Mouse (Mus musculus): ENCODE measurements around the gene Morn3. TPM values are rescaled to one million over a fixed set of nuclear protein-coding genes. Genes with fewer than 3 reads are reported as not detected.

Gene Morn3
- polyA plus RNA-seq, 2 experiments: not detected

GRCm38 (mm10) chr5:122986091-122986493, 60.7 kb downstream of the Morn3 start:
- TF ChIP-seq EP300 (IDR thresholded peaks at IDR 0.05; ENCODE audit: low read depth): no peak
- Histone ChIP-seq H3K9me3 (ENCODE audit: control insufficient read depth, low read length) (no peaks in the 10 kb centered on the region), H3K4me1 (replicated peaks; ENCODE audit: control insufficient read depth in 2 of 2, insufficient read depth in 2 of 2, low read length in 1 of 2) (peaks cover 10 to 18% of the 10 kb centered on the region in 2 experiments), H3K27ac (no peak overlapping the region), H3K36me3 (replicated peaks; ENCODE audit: control insufficient read depth, insufficient read depth, low read depth) (no peaks in the 10 kb centered on the region), H3K27me3 (ENCODE audit: control insufficient read depth, insufficient read depth, low read length) (peaks cover 13% of the 10 kb centered on the region), H3K9ac (replicated peaks) (no peak overlapping the region), H3K4me3 (ENCODE audit: insufficient read depth in 1 of 2, low read depth in 2 of 2, low read length in 2 of 2) (no peak overlapping the region), H3K4me2 (ENCODE audit: low read depth) (no peak overlapping the region)
- 60% methylated on average over 8 of the region's 8 CpGs for WGBS (ENCODE audit: insufficient replicate concordance)
- ATAC-seq (ENCODE audit: insufficient read depth) (no peak), DNase-seq (ENCODE audit: low read depth in 3 of 3, low spot score in 3 of 3) (no peak)

Other genes starting within 250 kb of the Morn3 start
- gene Anapc5, start 225.7 kb downstream of the Morn3 start, polyA plus RNA-seq (2012; rRNA removed): 135 and 156 TPM in 2 replicates
- 219 and 229 TPM in 2 replicates for gene Anapc5, start 225.7 kb downstream of the Morn3 start, polyA plus RNA-seq (2014; fragmentation: Nextera tagmentation; extraction: Ambion mirVana)
- 5.4 and 6.6 TPM in 2 replicates for gene Rnf34, start 197.0 kb downstream of the Morn3 start, polyA plus RNA-seq (2012; rRNA removed)
- gene Rnf34, start 197.0 kb downstream of the Morn3 start, polyA plus RNA-seq (2014; fragmentation: Nextera tagmentation; extraction: Ambion mirVana): 12.2 and 13.2 TPM in 2 replicates
- 8.1 and 10.0 TPM in 2 replicates for gene Kdm2b, start 57.2 kb downstream of the Morn3 start, polyA plus RNA-seq (2012; rRNA removed)
- gene Kdm2b, start 57.2 kb downstream of the Morn3 start, polyA plus RNA-seq (2014; fragmentation: Nextera tagmentation; extraction: Ambion mirVana): 11.7 and 12.3 TPM in 2 replicates
- 7.4 and 9.2 TPM in 2 replicates for gene Orai1, start 31.9 kb downstream of the Morn3 start, polyA plus RNA-seq (2012; rRNA removed)
- gene Orai1, start 31.9 kb downstream of the Morn3 start, polyA plus RNA-seq (2014; fragmentation: Nextera tagmentation; extraction: Ambion mirVana): 6.3 and 8.1 TPM in 2 replicates
- 17.7 and 19.0 TPM in 2 replicates for gene Tmem120b, start 21.4 kb upstream of the Morn3 start, polyA plus RNA-seq (2012; rRNA removed)
- 18.0 and 18.1 TPM in 2 replicates for gene Tmem120b, start 21.4 kb upstream of the Morn3 start, polyA plus RNA-seq (2014; fragmentation: Nextera tagmentation; extraction: Ambion mirVana)
- 1.8 and 2.1 TPM in 2 replicates for gene Rhof, start 85.7 kb upstream of the Morn3 start, polyA plus RNA-seq (2012; rRNA removed)
- 2.5 and 2.6 TPM in 2 replicates for gene Rhof, start 85.7 kb upstream of the Morn3 start, polyA plus RNA-seq (2014; fragmentation: Nextera tagmentation; extraction: Ambion mirVana)
- gene Setd1b, start 95.2 kb upstream of the Morn3 start, polyA plus RNA-seq (2012; rRNA removed): 2.3 and 2.7 TPM in 2 replicates
- gene Setd1b, start 95.2 kb upstream of the Morn3 start, polyA plus RNA-seq (2014; fragmentation: Nextera tagmentation; extraction: Ambion mirVana): 3.3 and 4.3 TPM in 2 replicates
- 17.4 and 26.6 TPM in 2 replicates for gene Psmd9, start 122.4 kb upstream of the Morn3 start, polyA plus RNA-seq (2012; rRNA removed)
- gene Psmd9, start 122.4 kb upstream of the Morn3 start, polyA plus RNA-seq (2014; fragmentation: Nextera tagmentation; extraction: Ambion mirVana): 51.4 and 55.1 TPM in 2 replicates
- gene Hpd, start 135.7 kb upstream of the Morn3 start, polyA plus RNA-seq (2012; rRNA removed): 28.7 and 29.2 TPM in 2 replicates
- gene Hpd, start 135.7 kb upstream of the Morn3 start, polyA plus RNA-seq (2014; fragmentation: Nextera tagmentation; extraction: Ambion mirVana): 26.7 and 37.0 TPM in 2 replicates
- 0.11 and 0.16 TPM in 2 replicates for gene Wdr66, start 205.1 kb upstream of the Morn3 start, polyA plus RNA-seq (2012; rRNA removed)
- gene Wdr66, start 205.1 kb upstream of the Morn3 start, polyA plus RNA-seq (2014; fragmentation: Nextera tagmentation; extraction: Ambion mirVana): 0.10 TPM in 1 of 2 replicates, not detected in the other